Mouse (Mus musculus): ENCODE results near the gene Mab21l1.

Mab21l1 gene

GRCm38 (mm10) chr3:55814993-55815625 is 32.8 kb downstream of the Mab21l1 start:
- no peak for DNase-seq (ENCODE audit: low read depth, low spot score)

- DNase-seq (ENCODE audit: low read depth, low spot score) = no peak
Measured at GRCm38 (mm10) chr3:55816096-55816495, 33.8 kb downstream of the Mab21l1 start.

GRCm38 (mm10) chr3:55816638-55817375 is 34.5 kb downstream of the Mab21l1 start:
- peak; percentile 13 for DNase-seq (ENCODE audit: low read depth, low spot score)

- no peak for DNase-seq (ENCODE audit: low read depth, low spot score)
Measured at GRCm38 (mm10) chr3:55818082-55818481, 35.8 kb downstream of the Mab21l1 start.

- DNase-seq (ENCODE audit: low read depth, low spot score) = no peak
Measured at GRCm38 (mm10) chr3:55819598-55819997, 37.3 kb downstream of the Mab21l1 start.

GRCm38 (mm10) chr3:55824864-55825263 is 42.6 kb downstream of the Mab21l1 start:
- DNase-seq (ENCODE audit: low read depth, low spot score) = no peak

- no peak for DNase-seq (ENCODE audit: low read depth, low spot score)
Measured at GRCm38 (mm10) chr3:55828481-55829256, 46.4 kb downstream of the Mab21l1 start.

GRCm38 (mm10) chr3:55830226-55830625 is 47.9 kb downstream of the Mab21l1 start:
- DNase-seq (ENCODE audit: low read depth, low spot score) = no peak
